Mouse (Mus musculus): ENCODE results near the gene Dimt1.

DNA sequence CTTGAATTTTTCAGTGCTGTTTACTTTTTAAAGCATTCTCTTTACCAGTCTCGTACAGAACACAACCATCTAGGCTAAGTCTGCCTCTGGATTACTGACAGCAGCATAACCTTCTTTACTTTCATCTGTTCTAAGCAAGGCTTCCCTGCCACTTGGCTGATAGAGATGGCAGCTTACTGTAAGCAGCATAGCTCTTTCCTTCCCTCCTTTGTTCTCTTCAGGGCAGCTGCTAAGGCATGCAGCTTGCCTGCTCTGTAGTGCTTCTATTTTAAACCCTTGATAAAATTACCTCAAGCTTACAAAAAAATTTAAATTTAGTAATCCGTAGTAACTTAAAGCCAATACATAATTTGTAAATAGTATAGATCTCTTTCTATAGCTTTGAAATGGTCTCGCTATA, 8.0 kb downstream of the Dimt1 start:
- TF ChIP-seq CTCF (IDR thresholded peaks at IDR 0.05; ENCODE audit: low read depth): no peak
- TF ChIP-seq EP300 (IDR thresholded peaks at IDR 0.05; ENCODE audit: low read depth): no peak

Measured in heart, postnatal 0 days (tissue).